Mouse (Mus musculus) T-helper 2 cell (primary cell): ENCODE data around the gene Kncn.

Source experiments
- in situ Hi-C: fragments of 300-600 bp; cut with MboI, MseI; formaldehyde crosslinking; loops from one replicate; pipeline ENCODE4 v1.15.1; 2025; ENCODE audit warnings: high pct_unique_total_duplicates

Kncn gene

DNA sequence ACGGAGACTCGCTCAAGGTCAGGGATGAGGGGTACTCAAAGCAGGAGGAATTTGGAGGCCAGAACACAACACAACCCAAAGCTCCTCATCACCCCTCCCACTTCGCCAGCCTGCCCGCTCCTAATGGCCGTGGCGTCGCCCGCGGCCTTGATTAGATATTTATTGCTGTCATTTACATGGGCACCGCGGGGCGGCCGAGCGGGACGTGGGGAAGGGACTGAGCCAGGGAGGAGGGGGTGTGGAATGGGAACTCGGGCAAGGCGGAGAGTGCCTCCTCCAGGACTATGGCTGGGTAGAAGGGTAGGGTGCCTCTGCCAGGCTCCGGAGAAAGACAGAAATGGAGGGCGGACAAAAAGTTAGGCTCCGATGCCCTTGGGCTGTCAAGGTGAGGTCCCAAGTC, 52.4 kb downstream of the Kncn start:
- in situ Hi-C loops = no loop called here

GRCm38 (mm10) chr4:115937061-115937976, 53.1 kb downstream of the Kncn start:
- in situ Hi-C loops = no loop called here

- in situ Hi-C loops = no loop called here
Observed at GRCm38 (mm10) chr4:115938276-115939160, 54.3 kb downstream of the Kncn start.
